Mouse (Mus musculus): ENCODE data around the gene Utf1.

DNA sequence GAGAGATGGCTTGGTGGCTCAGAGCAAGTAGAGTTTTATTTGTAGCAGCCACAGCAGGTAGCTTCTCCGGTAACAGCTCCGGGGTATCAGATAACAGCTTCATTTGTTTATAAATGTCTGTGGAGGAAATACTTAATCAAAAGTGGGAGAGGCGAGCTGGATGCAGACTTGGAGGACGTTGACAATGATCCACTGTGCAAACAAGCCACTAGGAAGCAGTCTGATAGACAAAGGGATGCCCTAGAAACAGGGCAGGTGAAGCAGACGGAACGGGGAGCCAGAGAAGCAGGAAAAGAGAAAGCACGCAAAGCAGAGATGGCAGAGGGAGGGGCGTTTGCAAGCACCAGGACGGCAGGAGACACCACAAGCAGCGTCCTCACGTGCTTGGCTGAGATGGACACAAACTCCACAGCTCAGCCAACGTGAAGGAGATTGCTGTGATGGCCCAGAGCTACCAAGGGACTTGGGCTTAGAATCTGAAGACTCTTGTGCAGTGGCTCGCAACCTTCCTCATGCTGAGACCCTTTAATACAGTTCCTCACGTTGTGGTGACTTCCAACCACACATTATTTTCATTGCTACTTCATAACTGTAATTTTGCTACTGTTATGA lies 27.8 kb upstream of the Utf1 start:
- TF ChIP-seq CTCF (IDR thresholded peaks at IDR 0.05; ENCODE audit: extremely low read depth, insufficient read depth, insufficient read length, insufficient replicate concordance) (no peak), POLR2A (IDR thresholded peaks at IDR 0.05; ENCODE audit: low read depth, low read length) (no peak)
